Mouse (Mus musculus) adrenal gland, postnatal 0 days (tissue): ENCODE results near the gene Gid8. TPM values are rescaled to one million over a fixed set of nuclear protein-coding genes. Genes with fewer than 3 reads are reported as not detected.

ENCODE experiments used
- polyA plus RNA-seq: library from polyadenylated mRNA; unstranded; fragments of >200 nt; fragmentation: Nextera tagmentation; extraction: Ambion mirVana; gene quantifications from 2 replicates; pipeline ENCODE4 v1.2.1, GENCODE M21; 2015

The Gid8 gene
- 36.3 and 43.1 TPM in 2 replicates for polyA plus RNA-seq

DNA sequence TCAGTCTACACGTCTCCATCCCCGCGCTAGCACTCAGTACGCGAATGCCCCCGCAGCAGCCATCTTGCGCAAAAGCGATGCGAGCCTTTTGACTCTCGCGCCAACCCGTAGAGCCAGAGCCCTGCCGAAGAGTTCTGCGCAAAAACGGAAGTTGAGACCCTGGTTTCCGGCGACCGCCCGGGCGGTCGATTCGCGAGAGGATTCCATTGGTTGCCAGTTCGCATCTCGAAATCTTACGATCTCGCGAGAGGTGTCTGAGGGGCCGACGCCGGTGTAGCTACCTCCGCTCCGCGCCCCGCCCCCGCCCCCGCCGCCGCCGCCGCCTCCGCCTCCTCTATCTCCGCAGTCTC lies at the start of gene Gid8, which contains the start of gene Dido1:
Gid8 (plus strand) TSS at position 195 of the 350 bp plus-strand sequence.
Dido1 (minus strand) TSS at position 77 of the 350 bp plus-strand sequence.

DNA sequence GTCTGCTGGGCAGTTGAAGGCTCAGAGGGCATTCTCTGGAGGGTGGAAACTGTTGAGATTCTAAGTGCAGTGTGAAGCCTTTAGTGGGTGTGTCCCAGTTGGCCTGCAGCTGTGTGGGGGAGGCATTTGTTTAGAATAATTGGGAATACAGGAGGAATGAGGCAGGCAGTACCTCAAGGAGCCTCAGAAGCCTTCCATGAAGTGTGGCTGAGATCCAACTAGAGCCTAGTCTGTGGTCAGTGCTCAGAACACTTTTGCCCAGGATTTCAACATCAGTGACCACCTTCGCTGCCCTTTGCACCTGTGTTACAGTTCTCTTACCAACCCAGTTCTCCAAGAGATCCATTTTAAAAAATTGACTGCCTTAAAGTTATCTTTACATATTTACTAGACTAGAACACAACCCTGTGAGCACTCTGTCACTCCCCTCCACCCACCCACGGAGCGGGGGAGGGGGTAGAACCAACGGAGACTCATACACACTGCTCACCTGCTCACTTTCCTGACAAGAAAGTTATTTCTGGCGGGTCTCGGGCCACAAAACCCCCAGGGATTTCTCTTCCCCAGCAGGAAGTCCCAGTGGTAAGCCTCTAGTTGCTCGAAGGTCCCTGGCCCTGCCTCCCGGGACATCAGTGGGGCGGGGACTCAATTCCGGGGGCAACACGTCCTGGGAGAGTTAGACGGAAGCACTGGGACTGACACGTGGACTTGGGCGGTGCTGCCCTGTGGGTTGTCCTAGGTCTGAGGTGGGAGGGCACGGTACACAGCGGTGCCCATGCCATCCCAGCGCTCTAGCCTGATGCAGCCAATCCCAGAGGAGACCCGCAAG lies 14.9 kb downstream of the Gid8 start, which contains the start of gene Slc17a9:
Slc17a9 (plus strand) TSS at position 679 of the 829 bp plus-strand sequence.

Other genes with a start within 250 kb of the Gid8 start
- gene Ntsr1, start 210.1 kb upstream of the Gid8 start, polyA plus RNA-seq: 0.74 and 0.80 TPM in 2 replicates
- 15.9 and 21.0 TPM in 2 replicates for gene Mrgbp, start 128.8 kb upstream of the Gid8 start, polyA plus RNA-seq
- gene Ogfr, start 120.9 kb upstream of the Gid8 start, polyA plus RNA-seq: 43.6 and 49.8 TPM in 2 replicates
- gene Col9a3, start 112.3 kb upstream of the Gid8 start, polyA plus RNA-seq: 3.2 and 3.6 TPM in 2 replicates
- 0.18 and 0.65 TPM in 2 replicates for gene Tcfl5, start 67.4 kb upstream of the Gid8 start, polyA plus RNA-seq
- gene Dido1, start 118 bp upstream of the Gid8 start, polyA plus RNA-seq: 7.9 and 11.9 TPM in 2 replicates
- gene Slc17a9, start 15.1 kb downstream of the Gid8 start, polyA plus RNA-seq: 1.3 and 2.0 TPM in 2 replicates
- gene Bhlhe23, start 66.8 kb downstream of the Gid8 start, polyA plus RNA-seq: not detected in 2 replicates
- 30.7 and 37.8 TPM in 2 replicates for gene Ythdf1, start 210.8 kb downstream of the Gid8 start, polyA plus RNA-seq
- gene Birc7, start 218.9 kb downstream of the Gid8 start, polyA plus RNA-seq: 0.24 TPM in 1 of 2 replicates, not detected in the other
- gene Nkain4, start 244.6 kb downstream of the Gid8 start, polyA plus RNA-seq: 41.6 and 66.4 TPM in 2 replicates